Mouse (Mus musculus) hindbrain, embryonic 16.5 days (tissue): ENCODE data around the gene Wdfy4. TPM values are rescaled to one million over a fixed set of nuclear protein-coding genes. Genes with fewer than 3 reads are reported as not detected.

Source experiments
- ATAC-seq: fragments of 200-750 bp; cut with Nextera tagmentation; 2 replicates; pipeline ENCODE4 v1.8.0; 2017; ENCODE audit warnings: moderate TSS enrichment, moderate library complexity
- H3K27ac ChIP-seq: fragments of 300-500 bp; sonication (generic); 2 replicates; pipeline ENCODE4 v1.5.1; 2014; ENCODE audit warnings: low read depth, mild to moderate bottlenecking, control low read depth, low read length, moderate library complexity
- H3K27me3 ChIP-seq: fragments of 300-500 bp; sonication (generic); replicated peaks from 2 replicates; pipeline ENCODE4 v1.6.1; 2014; ENCODE audit warnings: low read length; ENCODE audit not compliant: control insufficient read depth, insufficient read depth
- H3K36me3 ChIP-seq: fragments of 300-500 bp; sonication (generic); 2 replicates; pipeline ENCODE4 v1.6.1; 2014; ENCODE audit warnings: mild to moderate bottlenecking, low read length, moderate library complexity, mixed read lengths; ENCODE audit not compliant: control insufficient read depth, insufficient read depth
- H3K4me1 ChIP-seq: fragments of 300-500 bp; sonication (generic); 2 replicates; pipeline ENCODE4 v1.6.1; 2014; ENCODE audit warnings: low read depth, low read length; ENCODE audit not compliant: control insufficient read depth, insufficient read depth
- H3K4me2 ChIP-seq: fragments of 300-500 bp; sonication (generic); 2 replicates; pipeline ENCODE4 v1.6.1; 2014; ENCODE audit warnings: mild to moderate bottlenecking, low read length, control low read depth, moderate library complexity
- H3K4me3 ChIP-seq: fragments of 300-500 bp; sonication (generic); 2 replicates; pipeline ENCODE4 v1.5.1; 2014; ENCODE audit warnings: mild to moderate bottlenecking, low read length, control low read depth, moderate library complexity
- H3K9ac ChIP-seq: fragments of 300-500 bp; sonication (generic); 2 replicates; pipeline ENCODE4 v1.6.1; 2014; ENCODE audit warnings: low read depth, mild to moderate bottlenecking, control low read depth, low read length, moderate library complexity
- H3K9me3 ChIP-seq: fragments of 300-500 bp; sonication (generic); 2 replicates; pipeline ENCODE4 v1.6.1; 2014; ENCODE audit warnings: mild to moderate bottlenecking, low read length, moderate library complexity; ENCODE audit not compliant: control insufficient read depth
- whole genome bisulfite sequencing: fragments of 180-500 bp; shearing (Covaris S2); extraction: QIAGEN DNeasy Blood & Tissue Kit; methylation state at CpG from one replicate; pipeline ENCODE4 v1.1.7; 2014; 5-methylcytosine and 5-hydroxymethylcytosine counted together
- polyA plus RNA-seq: library from polyadenylated mRNA; unstranded; fragments of >200 nt; fragmentation: Nextera tagmentation; extraction: Ambion mirVana; gene quantifications from 2 replicates; pipeline ENCODE4 v1.2.1, GENCODE M21; 2015

The Wdfy4 gene
- polyA plus RNA-seq, 1 experiment from 2014 or later: 0.15 TPM

GRCm38 (mm10) chr14:33202161-33202560 lies 16.9 kb upstream of the Wdfy4 start:
- no peak for ATAC-seq

GRCm38 (mm10) chr14:33194241-33194640 lies 8.9 kb upstream of the Wdfy4 start:
- no peak overlapping the region for H3K9ac ChIP-seq
- H3K4me2 ChIP-seq: no peak overlapping the region
- no peak for ATAC-seq
- 79% methylated on average over 3 of the region's 3 CpGs for WGBS
- H3K27me3 ChIP-seq: no peaks in the 10 kb centered on the region
- H3K36me3 ChIP-seq: no peaks in the 10 kb centered on the region
- no peak overlapping the region for H3K27ac ChIP-seq
- no peak overlapping the region for H3K4me3 ChIP-seq
- no peaks in the 10 kb centered on the region for H3K4me1 ChIP-seq
- H3K9me3 ChIP-seq: no peaks in the 10 kb centered on the region

More at GRCm38 (mm10) chr14:33202161-33202560, 16.9 kb upstream of the Wdfy4 start:
- Histone ChIP-seq H3K9me3 (no peaks in the 10 kb centered on the region), H3K9ac (no peak overlapping the region), H3K27me3 (no peaks in the 10 kb centered on the region), H3K4me3 (no peak overlapping the region), H3K27ac (no peak overlapping the region), H3K4me2 (no peak overlapping the region), H3K36me3 (no peaks in the 10 kb centered on the region), H3K4me1 (no peaks in the 10 kb centered on the region)
- WGBS: 84% methylated on average over 4 of the region's 4 CpGs

DNA sequence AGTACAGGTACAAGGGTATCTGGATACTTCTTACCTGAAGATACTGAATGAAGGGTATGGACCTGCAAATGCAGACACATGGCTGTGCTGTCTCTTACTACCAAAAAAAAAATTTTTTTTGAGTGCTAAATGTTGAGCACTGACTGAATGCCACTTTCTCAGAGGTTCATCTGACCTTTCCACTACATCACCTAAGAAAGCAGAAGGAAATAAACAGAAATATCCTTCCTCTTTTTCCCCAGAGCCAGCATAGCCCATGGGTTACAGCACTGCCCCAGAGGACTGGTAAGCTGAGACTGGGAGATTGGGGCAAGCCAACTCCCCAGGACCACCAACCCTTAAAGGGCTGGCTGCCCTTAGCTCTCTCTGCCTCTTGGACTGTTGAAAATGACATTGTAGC lies 8.5 kb upstream of the Wdfy4 start:
- H3K27me3 ChIP-seq: no peaks in the 10 kb centered on the region
- H3K9me3 ChIP-seq: no peaks in the 10 kb centered on the region
- H3K4me2 ChIP-seq: no peak overlapping the region
- H3K9ac ChIP-seq: no peak overlapping the region
- H3K27ac ChIP-seq: no peak overlapping the region
- ATAC-seq: no peak
- H3K36me3 ChIP-seq: no peaks in the 10 kb centered on the region
- no peaks in the 10 kb centered on the region for H3K4me1 ChIP-seq
- H3K4me3 ChIP-seq: no peak overlapping the region

DNA sequence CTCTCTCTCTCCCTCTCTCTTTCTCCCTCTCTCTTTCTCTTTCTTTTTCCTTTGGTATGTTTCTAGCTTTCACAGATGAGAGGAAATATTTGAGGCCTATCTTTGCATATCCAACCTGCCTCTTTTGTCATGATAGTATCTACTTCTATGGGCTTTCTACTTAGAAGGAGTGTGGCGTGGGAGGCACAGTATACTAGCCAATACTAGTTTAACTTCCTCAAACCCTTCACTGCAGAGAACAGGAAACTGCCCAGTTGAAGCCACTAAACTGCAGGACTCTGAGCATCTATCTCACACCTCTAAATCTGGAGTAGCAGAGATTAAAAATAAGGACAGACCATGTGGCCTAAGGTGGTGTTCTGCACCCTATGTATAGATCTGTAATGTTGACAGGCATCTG lies 5.3 kb upstream of the Wdfy4 start:
- Histone ChIP-seq H3K27ac (no peak overlapping the region), H3K9me3 (no peaks in the 10 kb centered on the region), H3K4me1 (no peaks in the 10 kb centered on the region), H3K4me2 (no peak overlapping the region), H3K9ac (no peak overlapping the region), H3K27me3 (no peaks in the 10 kb centered on the region), H3K4me3 (no peak overlapping the region), H3K36me3 (no peaks in the 10 kb centered on the region)
- no peak for ATAC-seq
- 76% methylated on average over 1 of the region's 1 CpGs for WGBS

- H3K4me2 ChIP-seq: no peak overlapping the region
- H3K27me3 ChIP-seq: no peaks in the 10 kb centered on the region
- H3K27ac ChIP-seq: no peak overlapping the region
- no peak for ATAC-seq
- no peaks in the 10 kb centered on the region for H3K4me1 ChIP-seq
- H3K36me3 ChIP-seq: no peaks in the 10 kb centered on the region
- H3K9me3 ChIP-seq: no peaks in the 10 kb centered on the region
- H3K9ac ChIP-seq: no peak overlapping the region
- no peak overlapping the region for H3K4me3 ChIP-seq
- 90% methylated on average over 21 of the region's 21 CpGs for WGBS
Measured at GRCm38 (mm10) chr14:33189849-33190423, 4.6 kb upstream of the Wdfy4 start.

GRCm38 (mm10) chr14:33189230-33189629 lies 3.9 kb upstream of the Wdfy4 start:
- H3K36me3 ChIP-seq: no peaks in the 10 kb centered on the region
- H3K27me3 ChIP-seq: no peaks in the 10 kb centered on the region
- H3K27ac ChIP-seq: no peak overlapping the region
- H3K9me3 ChIP-seq: no peaks in the 10 kb centered on the region
- ATAC-seq: no peak
- H3K4me3 ChIP-seq: no peak overlapping the region
- H3K9ac ChIP-seq: no peak overlapping the region
- WGBS: 74% methylated on average over 10 of the region's 10 CpGs
- H3K4me2 ChIP-seq: no peak overlapping the region
- no peaks in the 10 kb centered on the region for H3K4me1 ChIP-seq

DNA sequence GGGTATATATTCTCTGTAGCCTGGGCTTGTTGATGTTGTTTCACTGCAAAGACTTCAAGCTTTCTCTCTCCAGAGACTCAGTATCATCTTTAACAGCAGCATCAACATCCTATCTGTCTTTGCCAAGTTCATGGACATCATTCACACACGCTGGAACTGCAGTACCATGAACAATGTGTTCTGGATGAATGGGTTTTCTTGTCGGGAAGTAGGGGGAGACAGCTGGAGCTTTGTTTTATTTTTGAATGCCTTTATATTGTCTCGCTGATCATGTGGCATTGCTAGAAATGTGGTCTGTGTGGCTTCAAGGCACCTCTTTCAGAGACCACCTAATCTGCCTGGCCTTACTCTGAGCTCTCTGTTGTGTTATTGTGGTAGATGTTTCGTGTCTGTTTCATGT lies 1.9 kb upstream of the Wdfy4 start:
- ATAC-seq: no peak
- H3K4me1 ChIP-seq: no peaks in the 10 kb centered on the region
- no peak overlapping the region for H3K4me2 ChIP-seq

GRCm38 (mm10) chr14:33180102-33180501 lies 5.2 kb downstream of the Wdfy4 start:
- no peak for ATAC-seq
- Histone ChIP-seq H3K27ac (no peak overlapping the region), H3K36me3 (no peaks in the 10 kb centered on the region), H3K9me3 (no peaks in the 10 kb centered on the region), H3K4me1 (no peaks in the 10 kb centered on the region), H3K4me2 (no peak overlapping the region), H3K9ac (no peak overlapping the region), H3K4me3 (no peak overlapping the region), H3K27me3 (no peaks in the 10 kb centered on the region)
- WGBS: 89% methylated on average over 5 of the region's 5 CpGs

More for the DNA sequence above, 1.9 kb upstream of the Wdfy4 start:
- WGBS: 32% methylated on average over 4 of the region's 4 CpGs
- Histone ChIP-seq H3K4me3 (no peak overlapping the region), H3K27me3 (no peaks in the 10 kb centered on the region), H3K9me3 (no peaks in the 10 kb centered on the region), H3K9ac (no peak overlapping the region), H3K27ac (no peak overlapping the region), H3K36me3 (no peaks in the 10 kb centered on the region)

- Histone ChIP-seq H3K27me3 (no peaks in the 10 kb centered on the region), H3K4me2 (no peak overlapping the region), H3K4me1 (no peaks in the 10 kb centered on the region), H3K4me3 (no peak overlapping the region), H3K9ac (no peak overlapping the region), H3K27ac (no peak overlapping the region), H3K36me3 (no peaks in the 10 kb centered on the region), H3K9me3 (no peaks in the 10 kb centered on the region)
- ATAC-seq: no peak
- 82% methylated on average over 4 of the region's 4 CpGs for WGBS
Measured at GRCm38 (mm10) chr14:33175059-33175821, 10.1 kb downstream of the Wdfy4 start.
